Mouse (Mus musculus) embryonic facial prominence, embryonic 13.5 days (tissue): ENCODE measurements around the gene Jade1. TPM values are rescaled to one million over a fixed set of nuclear protein-coding genes. Genes with fewer than 3 reads are reported as not detected.

Source experiments
- ATAC-seq: fragments of 200-750 bp; cut with Nextera tagmentation; 2 replicates; pipeline ENCODE4 v1.8.0; 2017; ENCODE audit warnings: low read depth; ENCODE audit not compliant: insufficient number of reproducible peaks, insufficient read depth, low FRiP score, low TSS enrichment
- H3K27ac ChIP-seq: fragments of 300-500 bp; sonication (generic); 2 replicates; pipeline ENCODE4 v1.5.1; 2015; ENCODE audit warnings: moderate library complexity, mild to moderate bottlenecking, inconsistent platforms
- H3K27me3 ChIP-seq: fragments of 300-500 bp; sonication (generic); 2 replicates; pipeline ENCODE4 v1.6.1; 2015; ENCODE audit warnings: mild to moderate bottlenecking, inconsistent platforms
- H3K36me3 ChIP-seq: fragments of 300-500 bp; sonication (generic); 2 replicates; pipeline ENCODE4 v1.6.1; 2015; ENCODE audit warnings: mild to moderate bottlenecking, inconsistent platforms
- H3K4me1 ChIP-seq: fragments of 300-500 bp; sonication (generic); 2 replicates; pipeline ENCODE4 v1.6.1; 2015; ENCODE audit warnings: inconsistent platforms
- H3K4me2 ChIP-seq: fragments of 300-500 bp; sonication (generic); 2 replicates; pipeline ENCODE4 v1.6.1; 2015; ENCODE audit warnings: moderate library complexity, mild to moderate bottlenecking, inconsistent platforms
- H3K4me3 ChIP-seq: fragments of 300-500 bp; sonication (generic); 2 replicates; pipeline ENCODE4 v1.5.1; 2015; ENCODE audit warnings: mild to moderate bottlenecking, inconsistent platforms
- H3K9ac ChIP-seq: fragments of 300-500 bp; sonication (generic); 2 replicates; pipeline ENCODE4 v1.6.1; 2015; ENCODE audit warnings: mild to moderate bottlenecking, inconsistent platforms
- H3K9me3 ChIP-seq: fragments of 300-500 bp; sonication (generic); 2 replicates; pipeline ENCODE4 v1.6.1; 2016; ENCODE audit warnings: inconsistent platforms
- WGBS: fragments of 180-500 bp; shearing (Covaris S2); methylation state at CpG from one replicate; pipeline ENCODE4 v1.1.7; 2015; ENCODE audit warnings: mixed read lengths; 5-methylcytosine and 5-hydroxymethylcytosine counted together
- polyA plus RNA-seq: library from polyadenylated mRNA; unstranded; fragments of >200 nt; fragmentation: Nextera tagmentation; extraction: Ambion mirVana; gene quantifications from 2 replicates; pipeline ENCODE4 v1.2.1, GENCODE M21; 2015

Gene Jade1
- polyA plus RNA-seq, 1 experiment from 2014 or later, result 8.7 TPM

- no peaks in the 10 kb centered on the region for H3K9me3 ChIP-seq
- H3K27me3 ChIP-seq, result no peaks in the 10 kb centered on the region
- H3K4me2 ChIP-seq, result no peak overlapping the region
- H3K9ac ChIP-seq, result no peak overlapping the region
- WGBS, result 91% methylated on average over 4 of the region's 4 CpGs
- H3K36me3 ChIP-seq, result no peaks in the 10 kb centered on the region
- no peaks in the 10 kb centered on the region for H3K4me1 ChIP-seq
- H3K4me3 ChIP-seq, result no peak overlapping the region
- H3K27ac ChIP-seq, result no peak overlapping the region
- ATAC-seq, result no peak
These were observed 32.1 kb upstream of the Jade1 start for GRCm38 (mm10) chr3:41523460-41523859.

GRCm38 (mm10) chr3:41528291-41528969 is 27.1 kb upstream of the Jade1 start:
- Histone ChIP-seq H3K9me3 (no peaks in the 10 kb centered on the region), H3K27ac (no peak overlapping the region), H3K4me2 (no peak overlapping the region), H3K4me1 (no peaks in the 10 kb centered on the region), H3K4me3 (no peak overlapping the region), H3K36me3 (no peaks in the 10 kb centered on the region), H3K27me3 (no peaks in the 10 kb centered on the region), H3K9ac (no peak overlapping the region)
- no peak for ATAC-seq
- 90% methylated on average over 2 of the region's 2 CpGs for WGBS

GRCm38 (mm10) chr3:41530156-41530555 is 25.4 kb upstream of the Jade1 start:
- Histone ChIP-seq H3K9me3 (no peaks in the 10 kb centered on the region), H3K4me2 (no peak overlapping the region), H3K4me3 (no peak overlapping the region), H3K4me1 (no peaks in the 10 kb centered on the region), H3K27me3 (no peaks in the 10 kb centered on the region), H3K36me3 (no peaks in the 10 kb centered on the region), H3K27ac (no peak overlapping the region), H3K9ac (no peak overlapping the region)
- no peak for ATAC-seq
- 36% methylated on average over 3 of the region's 3 CpGs for WGBS

- WGBS, result 28% methylated on average over 8 of the region's 8 CpGs
- Histone ChIP-seq H3K9me3 (no peaks in the 10 kb centered on the region), H3K4me1 (no peaks in the 10 kb centered on the region), H3K9ac (no peak overlapping the region), H3K27ac (no peak overlapping the region), H3K4me3 (no peak overlapping the region), H3K27me3 (no peaks in the 10 kb centered on the region), H3K4me2 (no peak overlapping the region), H3K36me3 (no peaks in the 10 kb centered on the region)
- no peak for ATAC-seq
These were observed 24.0 kb upstream of the Jade1 start for GRCm38 (mm10) chr3:41531541-41531940.

GRCm38 (mm10) chr3:41532109-41532508 is 23.4 kb upstream of the Jade1 start:
- Histone ChIP-seq H3K4me1 (no peaks in the 10 kb centered on the region), H3K27ac (no peak overlapping the region), H3K27me3 (no peaks in the 10 kb centered on the region), H3K36me3 (no peaks in the 10 kb centered on the region), H3K9me3 (no peaks in the 10 kb centered on the region), H3K4me2 (no peak overlapping the region), H3K4me3 (no peak overlapping the region), H3K9ac (no peak overlapping the region)
- WGBS, result 71% methylated on average over 12 of the region's 12 CpGs
- no peak for ATAC-seq

- 57% methylated on average over 7 of the region's 7 CpGs for WGBS
- no peaks in the 10 kb centered on the region for H3K9me3 ChIP-seq
- no peaks in the 10 kb centered on the region for H3K4me1 ChIP-seq
- no peak for ATAC-seq
- no peak overlapping the region for H3K9ac ChIP-seq
- H3K36me3 ChIP-seq, result no peaks in the 10 kb centered on the region
- no peak overlapping the region for H3K27ac ChIP-seq
- H3K27me3 ChIP-seq, result no peaks in the 10 kb centered on the region
- H3K4me3 ChIP-seq, result no peak overlapping the region
- no peak overlapping the region for H3K4me2 ChIP-seq
These were observed 21.9 kb upstream of the Jade1 start for GRCm38 (mm10) chr3:41533660-41534059.

GRCm38 (mm10) chr3:41537957-41538356 is 17.6 kb upstream of the Jade1 start:
- Histone ChIP-seq H3K27ac (no peak overlapping the region), H3K4me1 (no peaks in the 10 kb centered on the region), H3K4me2 (no peak overlapping the region), H3K27me3 (no peaks in the 10 kb centered on the region), H3K9ac (no peak overlapping the region), H3K9me3 (no peaks in the 10 kb centered on the region), H3K4me3 (no peak overlapping the region), H3K36me3 (no peaks in the 10 kb centered on the region)
- no peak for ATAC-seq
- WGBS, result 92% methylated on average over 2 of the region's 2 CpGs

- Histone ChIP-seq H3K36me3 (no peaks in the 10 kb centered on the region), H3K9me3 (no peaks in the 10 kb centered on the region), H3K4me1 (peaks cover 11% of the 10 kb centered on the region), H3K4me3 (no peak overlapping the region), H3K4me2 (no peak overlapping the region), H3K27me3 (no peaks in the 10 kb centered on the region), H3K9ac (no peak overlapping the region), H3K27ac (no peak overlapping the region)
- ATAC-seq, result no peak
- 90% methylated on average over 3 of the region's 3 CpGs for WGBS
These were observed 14.2 kb upstream of the Jade1 start for GRCm38 (mm10) chr3:41541313-41541712.

- no peak overlapping the region for H3K4me2 ChIP-seq
- H3K4me3 ChIP-seq, result no peak overlapping the region
- no peaks in the 10 kb centered on the region for H3K27me3 ChIP-seq
- ATAC-seq, result no peak
- no peaks in the 10 kb centered on the region for H3K9me3 ChIP-seq
- H3K9ac ChIP-seq, result no peak overlapping the region
- H3K36me3 ChIP-seq, result no peaks in the 10 kb centered on the region
- peaks cover 11% of the 10 kb centered on the region for H3K4me1 ChIP-seq
- 45% methylated on average over 7 of the region's 7 CpGs for WGBS
- H3K27ac ChIP-seq, result no peak overlapping the region
These were observed 11.1 kb upstream of the Jade1 start for GRCm38 (mm10) chr3:41544451-41544850.

GRCm38 (mm10) chr3:41547289-41547688 is 8.2 kb upstream of the Jade1 start:
- Histone ChIP-seq H3K4me3 (no peak overlapping the region), H3K36me3 (no peaks in the 10 kb centered on the region), H3K27ac (no peak overlapping the region), H3K4me1 (peaks cover 11% of the 10 kb centered on the region), H3K9me3 (no peaks in the 10 kb centered on the region), H3K27me3 (no peaks in the 10 kb centered on the region), H3K9ac (no peak overlapping the region), H3K4me2 (no peak overlapping the region)
- ATAC-seq, result no peak
- 94% methylated on average over 5 of the region's 5 CpGs for WGBS

- Histone ChIP-seq H3K4me1 (peaks cover 11% of the 10 kb centered on the region), H3K4me2 (no peak overlapping the region), H3K9ac (no peak overlapping the region), H3K9me3 (no peaks in the 10 kb centered on the region), H3K4me3 (no peak overlapping the region), H3K27ac (no peak overlapping the region), H3K27me3 (no peaks in the 10 kb centered on the region), H3K36me3 (no peaks in the 10 kb centered on the region)
- ATAC-seq, result no peak
- WGBS, result 81% methylated on average over 4 of the region's 4 CpGs
These were observed 7.3 kb upstream of the Jade1 start for GRCm38 (mm10) chr3:41548238-41548637.

GRCm38 (mm10) chr3:41551671-41552070 is 3.9 kb upstream of the Jade1 start:
- WGBS, result 62% methylated on average over 3 of the region's 3 CpGs
- no peaks in the 10 kb centered on the region for H3K36me3 ChIP-seq
- H3K4me3 ChIP-seq, result no peak overlapping the region
- no peak for ATAC-seq
- no peaks in the 10 kb centered on the region for H3K4me1 ChIP-seq
- no peak overlapping the region for H3K27ac ChIP-seq
- no peaks in the 10 kb centered on the region for H3K27me3 ChIP-seq
- H3K9ac ChIP-seq, result no peak overlapping the region
- no peaks in the 10 kb centered on the region for H3K9me3 ChIP-seq
- no peak overlapping the region for H3K4me2 ChIP-seq
